Mouse (Mus musculus): Measurements from ENCODE around the gene Zfp513. TPM values are rescaled to one million over a fixed set of nuclear protein-coding genes. Genes with fewer than 3 reads are reported as not detected.

The Zfp513 gene
- polyA plus RNA-seq, 1 experiment from 2014 or later: 7.3 TPM

- peak; percentile 91 for ATAC-seq (ENCODE audit: extremely low read depth, insufficient number of reproducible peaks, low FRiP score, low TSS enrichment)
- Histone ChIP-seq H3K9ac (peak within 1 kb of the TSS; percentile 85), H3K27ac (replicated peaks) (peak within 1 kb of the TSS; percentile 70), H3K9me3 (no peaks in the 10 kb centered on the region), H3K27me3 (replicated peaks) (no peaks in the 10 kb centered on the region), H3K4me2 (peak within 1 kb of the TSS; percentile 95), H3K4me3 (peak within 1 kb of the TSS; percentile 78), H3K4me1 (peaks cover 22% of the 10 kb centered on the region), H3K36me3 (peaks cover 51% of the 10 kb centered on the region)
- under 1% methylated on average over 19 of the region's 19 CpGs for WGBS
Measured at GRCm38 (mm10) chr5:31154152-31154553, 48.0 kb downstream of the Zfp513 start, which contains the start of gene Mpv17. TSS of gene Mpv17 (minus strand) at chr5:31154251.

DNA sequence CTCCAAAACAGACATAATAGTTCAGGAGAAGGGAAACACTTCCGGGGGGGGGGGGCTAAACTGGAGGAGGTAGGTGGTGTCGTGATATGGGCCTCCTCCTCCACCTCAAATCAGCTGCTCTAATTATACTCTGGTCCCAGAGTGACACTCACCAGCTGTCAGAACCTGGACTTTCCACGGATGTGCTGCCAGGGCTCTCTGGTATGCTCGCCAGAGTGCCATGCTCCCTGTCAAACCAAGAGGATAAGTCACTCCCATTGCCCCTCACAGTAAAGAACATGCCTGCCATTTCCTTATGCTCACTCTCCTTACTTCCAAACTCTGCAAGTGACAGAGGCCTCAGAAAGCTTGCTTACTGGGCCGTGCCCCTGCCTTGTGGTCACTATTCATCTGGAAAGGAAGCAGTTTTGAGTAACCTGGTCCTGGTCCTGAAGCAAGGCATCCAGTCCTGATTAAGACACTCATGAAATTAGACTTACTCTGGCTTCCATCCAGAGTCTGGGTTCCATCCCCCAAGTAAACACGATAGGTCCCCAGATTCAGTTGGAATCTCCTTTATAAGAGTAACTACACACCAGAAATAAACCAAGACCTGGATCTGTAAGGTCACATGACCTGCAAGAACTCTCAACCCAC is 48.5 kb downstream of the Zfp513 start:
- Histone ChIP-seq H3K4me1 (peaks cover 22% of the 10 kb centered on the region), H3K4me3 (peak overlapping the region; percentile 78), H3K27ac (replicated peaks) (peak overlapping the region; percentile 70), H3K36me3 (peaks cover 45% of the 10 kb centered on the region), H3K9ac (peak overlapping the region; percentile 85), H3K4me2 (peak overlapping the region; percentile 95), H3K9me3 (no peaks in the 10 kb centered on the region), H3K27me3 (replicated peaks) (no peaks in the 10 kb centered on the region)
- ATAC-seq (ENCODE audit: extremely low read depth, insufficient number of reproducible peaks, low FRiP score, low TSS enrichment): no peak; the same call in 1 of the 2 replicates
- 27% methylated on average over 6 of the region's 6 CpGs for WGBS

DNA sequence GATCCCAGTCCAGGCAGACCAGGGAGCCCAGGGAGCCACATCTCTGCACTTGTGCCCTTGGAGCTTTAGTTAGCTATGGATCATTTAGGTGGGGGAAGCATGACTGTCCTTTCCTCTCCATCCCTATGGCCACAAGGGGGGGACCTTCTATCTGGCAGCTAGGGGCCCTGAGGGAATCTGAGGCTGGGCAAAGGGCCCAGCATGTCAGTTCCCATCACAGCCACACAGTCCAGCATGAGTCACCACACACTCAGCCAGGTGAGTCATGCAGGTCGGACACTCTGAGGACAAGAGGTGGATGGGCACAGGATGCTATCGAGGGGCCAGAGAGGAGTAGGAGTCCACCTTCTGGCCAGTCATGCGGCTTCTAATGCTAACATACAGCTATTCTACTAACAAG is 50.4 kb downstream of the Zfp513 start:
- 0 out of 2 replicates have a peak overlapping the region, but pooled peaks have one; percentile 33 for H3K9ac ChIP-seq
- WGBS: 74% methylated on average over 3 of the region's 3 CpGs

GRCm38 (mm10) chr5:31149781-31150180 is 52.3 kb downstream of the Zfp513 start:
- H3K9me3 ChIP-seq: no peaks in the 10 kb centered on the region
- H3K4me1 ChIP-seq: peaks cover 19% of the 10 kb centered on the region
- no peak overlapping the region for H3K4me3 ChIP-seq
- WGBS: 76% methylated on average over 4 of the region's 4 CpGs
- no peak for ATAC-seq (ENCODE audit: extremely low read depth, insufficient number of reproducible peaks, low FRiP score, low TSS enrichment)
- H3K9ac ChIP-seq: no peak overlapping the region
- H3K27ac ChIP-seq (replicated peaks): no peak overlapping the region
- no peaks in the 10 kb centered on the region for H3K27me3 ChIP-seq (replicated peaks)
- no peak overlapping the region for H3K4me2 ChIP-seq
- peaks cover 40% of the 10 kb centered on the region for H3K36me3 ChIP-seq

More for the DNA sequence above, 50.4 kb downstream of the Zfp513 start:
- no peak overlapping the region for H3K4me3 ChIP-seq
- no peak for ATAC-seq (ENCODE audit: extremely low read depth, insufficient number of reproducible peaks, low FRiP score, low TSS enrichment)
- no peaks in the 10 kb centered on the region for H3K27me3 ChIP-seq (replicated peaks)
- no peak overlapping the region for H3K4me2 ChIP-seq
- peaks cover 41% of the 10 kb centered on the region for H3K36me3 ChIP-seq
- H3K4me1 ChIP-seq: peaks cover 22% of the 10 kb centered on the region
- H3K27ac ChIP-seq (replicated peaks): no peak overlapping the region
- H3K9me3 ChIP-seq: no peaks in the 10 kb centered on the region

Other genes with a start within 250 kb of the Zfp513 start
- 79.6 and 90.0 TPM in 2 replicates for gene Preb, start 241.9 kb downstream of the Zfp513 start, polyA plus RNA-seq (2015; fragmentation: Nextera tagmentation; extraction: Ambion mirVana)
- gene Tcf23, start 233.6 kb downstream of the Zfp513 start, polyA plus RNA-seq (2015; fragmentation: Nextera tagmentation; extraction: Ambion mirVana): 0.06 and 0.16 TPM in 2 replicates
- gene Atraid, start 154.0 kb downstream of the Zfp513 start, polyA plus RNA-seq (2015; fragmentation: Nextera tagmentation; extraction: Ambion mirVana): 119 and 124 TPM in 2 replicates
- gene Slc5a6, start 153.4 kb downstream of the Zfp513 start, polyA plus RNA-seq (2015; fragmentation: Nextera tagmentation; extraction: Ambion mirVana): 6.9 and 7.2 TPM in 2 replicates
- gene Cad, start 147.5 kb downstream of the Zfp513 start, polyA plus RNA-seq (2015; fragmentation: Nextera tagmentation; extraction: Ambion mirVana): 17.8 and 20.9 TPM in 2 replicates
- not detected in 2 replicates for gene Dnajc5g, start 96.0 kb downstream of the Zfp513 start, polyA plus RNA-seq (2015; fragmentation: Nextera tagmentation; extraction: Ambion mirVana)
- gene Slc30a3, start 94.1 kb downstream of the Zfp513 start, polyA plus RNA-seq (2015; fragmentation: Nextera tagmentation; extraction: Ambion mirVana): 0.21 and 0.69 TPM in 2 replicates
- gene Trim54, start 85.6 kb downstream of the Zfp513 start, polyA plus RNA-seq (2015; fragmentation: Nextera tagmentation; extraction: Ambion mirVana): 10.7 and 13.9 TPM in 2 replicates
- 0.45 TPM in 1 of 2 replicates, not detected in the other for gene Ucn, start 63.5 kb downstream of the Zfp513 start, polyA plus RNA-seq (2015; fragmentation: Nextera tagmentation; extraction: Ambion mirVana)
- gene Mpv17, start 48.1 kb downstream of the Zfp513 start, polyA plus RNA-seq (2015; fragmentation: Nextera tagmentation; extraction: Ambion mirVana): 68.0 and 89.4 TPM in 2 replicates
- gene Gm29609, start 22.4 kb downstream of the Zfp513 start, polyA plus RNA-seq (2015; fragmentation: Nextera tagmentation; extraction: Ambion mirVana): 0.46 and 2.6 TPM in 2 replicates
- gene Gtf3c2, start 22.2 kb downstream of the Zfp513 start, polyA plus RNA-seq (2015; fragmentation: Nextera tagmentation; extraction: Ambion mirVana): 45.3 and 47.8 TPM in 2 replicates
- gene Snx17, start 9.1 kb downstream of the Zfp513 start, polyA plus RNA-seq (2015; fragmentation: Nextera tagmentation; extraction: Ambion mirVana): 112 and 116 TPM in 2 replicates
- 52.3 and 55.9 TPM in 2 replicates for gene Eif2b4, start 8.9 kb downstream of the Zfp513 start, polyA plus RNA-seq (2015; fragmentation: Nextera tagmentation; extraction: Ambion mirVana)
- gene Ppm1g, start 18.4 kb upstream of the Zfp513 start, polyA plus RNA-seq (2015; fragmentation: Nextera tagmentation; extraction: Ambion mirVana): 101 and 107 TPM in 2 replicates
- gene Nrbp1, start 38.6 kb upstream of the Zfp513 start, polyA plus RNA-seq (2015; fragmentation: Nextera tagmentation; extraction: Ambion mirVana): 124 and 132 TPM in 2 replicates
- 0.68 TPM in 1 of 2 replicates, not detected in the other for gene Gm9970, start 38.9 kb upstream of the Zfp513 start, polyA plus RNA-seq (2015; fragmentation: Nextera tagmentation; extraction: Ambion mirVana)
- 6.0 and 7.4 TPM in 2 replicates for gene Krtcap3, start 49.4 kb upstream of the Zfp513 start, polyA plus RNA-seq (2015; fragmentation: Nextera tagmentation; extraction: Ambion mirVana)
- gene Ift172, start 88.8 kb upstream of the Zfp513 start, polyA plus RNA-seq (2015; fragmentation: Nextera tagmentation; extraction: Ambion mirVana): 21.8 and 22.6 TPM in 2 replicates
- 22.4 and 22.6 TPM in 2 replicates for gene Fndc4, start 93.8 kb upstream of the Zfp513 start, polyA plus RNA-seq (2015; fragmentation: Nextera tagmentation; extraction: Ambion mirVana)
- 0.36 and 0.56 TPM in 2 replicates for gene Gckr, start 95.1 kb upstream of the Zfp513 start, polyA plus RNA-seq (2015; fragmentation: Nextera tagmentation; extraction: Ambion mirVana)

Measured in heart, embryonic 13.5 days (tissue).